Mouse (Mus musculus) kidney, adult 2 months (tissue): Measurements from ENCODE around the gene Mgat4a. TPM values are rescaled to one million over a fixed set of nuclear protein-coding genes. Genes with fewer than 3 reads are reported as not detected.

ENCODE experiments used
- DNase-seq: peaks from one replicate; pipeline ENCODE4 v3.0.0; 2021
- H3K27ac ChIP-seq: fragments of 200-500 bp; 2 replicates; pipeline ENCODE4 v1.5.1; 2012; ENCODE audit warnings: low read depth, low read length, control low read depth, inconsistent platforms; ENCODE audit not compliant: insufficient read depth
- H3K27me3 ChIP-seq: fragments of 200-500 bp; replicated peaks from 2 replicates; pipeline ENCODE4 v1.6.1; 2012; ENCODE audit warnings: mild to moderate bottlenecking, moderate library complexity, low read length, inconsistent platforms; ENCODE audit not compliant: control insufficient read depth, insufficient read depth
- H3K36me3 ChIP-seq: fragments of 200-500 bp; 2 replicates; pipeline ENCODE4 v1.6.1; 2012; ENCODE audit warnings: mild to moderate bottlenecking, moderate library complexity, low read length, inconsistent platforms; ENCODE audit not compliant: control insufficient read depth, insufficient read depth
- H3K4me1 ChIP-seq: fragments of 200-500 bp; 2 replicates; pipeline ENCODE4 v1.6.1; 2011; ENCODE audit warnings: low read length; ENCODE audit not compliant: control insufficient read depth, insufficient read depth
- H3K4me3 ChIP-seq: fragments of 200-500 bp; 2 replicates; pipeline ENCODE4 v1.5.1; 2011; ENCODE audit warnings: mild to moderate bottlenecking, low read depth, low read length, control low read depth; ENCODE audit not compliant: insufficient read depth
- CTCF ChIP-seq: fragments of 200-500 bp; conservative IDR thresholded peaks from 2 replicates; pipeline ENCODE4 v1.5.1; 2011; ENCODE audit warnings: low read depth, mild to moderate bottlenecking, control low read depth, low read length, moderate library complexity, mixed read lengths; ENCODE audit not compliant: insufficient read depth, insufficient read length
- POLR2A ChIP-seq: fragments of 200-500 bp; IDR thresholded peaks from one replicate; pipeline ENCODE4 v1.6.1; 2011; ENCODE audit warnings: low read depth, low read length, control low read depth
- WGBS: fragments of 180-500 bp; shearing (Covaris S2); methylation state at CpG from one replicate; pipeline ENCODE4 v1.1.7; 2018; 5-methylcytosine and 5-hydroxymethylcytosine counted together
- polyA plus RNA-seq: library from polyadenylated mRNA; depleted of rRNA; stranded (reverse); fragments of >200 nt; gene quantifications from 2 replicates; pipeline ENCODE4 v1.2.3, GENCODE M21; 2012

The Mgat4a gene
- polyA plus RNA-seq, 1 experiment: 12.8 TPM

GRCm38 (mm10) chr1:37474634-37475190 lies 66.1 kb downstream of the Mgat4a start:
- Histone ChIP-seq H3K4me3 (no peak overlapping the region), H3K27me3 (no peaks in the 10 kb centered on the region), H3K36me3 (no peaks in the 10 kb centered on the region), H3K27ac (no peak overlapping the region), H3K4me1 (no peaks in the 10 kb centered on the region)
- WGBS: 85% methylated on average over 6 of the region's 6 CpGs
- no peak for DNase-seq
- TF ChIP-seq POLR2A: no peak
- no peak for TF ChIP-seq CTCF

GRCm38 (mm10) chr1:37474046-37474445 lies 66.8 kb downstream of the Mgat4a start:
- no peak for DNase-seq
- Histone ChIP-seq H3K36me3 (no peaks in the 10 kb centered on the region), H3K4me1 (no peaks in the 10 kb centered on the region), H3K4me3 (no peak overlapping the region), H3K27me3 (no peaks in the 10 kb centered on the region), H3K27ac (peak overlapping the region; percentile 51; the same call in 1 of the 2 replicates)
- WGBS: 69% methylated on average over 8 of the region's 8 CpGs
- TF ChIP-seq POLR2A (no peak), CTCF (no peak)

GRCm38 (mm10) chr1:37473251-37473650 lies 67.6 kb downstream of the Mgat4a start:
- Histone ChIP-seq H3K4me3 (no peak overlapping the region), H3K4me1 (no peaks in the 10 kb centered on the region), H3K27me3 (no peaks in the 10 kb centered on the region), H3K36me3 (no peaks in the 10 kb centered on the region), H3K27ac (no peak overlapping the region)
- DNase-seq: no peak
- WGBS: 76% methylated on average over 10 of the region's 10 CpGs
- no peak for TF ChIP-seq CTCF
- TF ChIP-seq POLR2A: no peak

- TF ChIP-seq POLR2A (no peak), CTCF (peak; percentile 22; the same call in 1 of the 2 replicates)
- H3K27ac ChIP-seq: no peak overlapping the region
- no peak overlapping the region for H3K4me3 ChIP-seq
- H3K4me1 ChIP-seq: no peaks in the 10 kb centered on the region
- DNase-seq: no peak
- WGBS: 75% methylated on average over 6 of the region's 6 CpGs
- no peaks in the 10 kb centered on the region for H3K27me3 ChIP-seq
- no peaks in the 10 kb centered on the region for H3K36me3 ChIP-seq
These were observed 69.4 kb downstream of the Mgat4a start for GRCm38 (mm10) chr1:37471179-37472148.

GRCm38 (mm10) chr1:37469007-37469406 lies 71.8 kb downstream of the Mgat4a start:
- no peak overlapping the region for H3K4me3 ChIP-seq
- no peak for DNase-seq
- H3K27ac ChIP-seq: no peak overlapping the region
- no peak for TF ChIP-seq CTCF
- TF ChIP-seq POLR2A: no peak
- H3K36me3 ChIP-seq: no peaks in the 10 kb centered on the region
- no peaks in the 10 kb centered on the region for H3K4me1 ChIP-seq
- WGBS: 92% methylated on average over 5 of the region's 5 CpGs
- no peaks in the 10 kb centered on the region for H3K27me3 ChIP-seq

GRCm38 (mm10) chr1:37467806-37468205 lies 73.0 kb downstream of the Mgat4a start:
- TF ChIP-seq POLR2A (no peak), CTCF (no peak)
- Histone ChIP-seq H3K4me1 (no peaks in the 10 kb centered on the region), H3K27me3 (no peaks in the 10 kb centered on the region), H3K27ac (no peak overlapping the region), H3K4me3 (no peak overlapping the region), H3K36me3 (no peaks in the 10 kb centered on the region)
- 88% methylated on average over 4 of the region's 4 CpGs for WGBS
- no peak for DNase-seq

GRCm38 (mm10) chr1:37466322-37466995 lies 74.4 kb downstream of the Mgat4a start:
- Histone ChIP-seq H3K36me3 (no peaks in the 10 kb centered on the region), H3K4me1 (no peaks in the 10 kb centered on the region), H3K27me3 (no peaks in the 10 kb centered on the region), H3K4me3 (no peak overlapping the region), H3K27ac (no peak overlapping the region)
- 90% methylated on average over 3 of the region's 3 CpGs for WGBS
- TF ChIP-seq CTCF (no peak), POLR2A (no peak)
- no peak for DNase-seq
